8 mouse cellular contexts compared by ENCODE assay signal in the genomic region with DNA sequence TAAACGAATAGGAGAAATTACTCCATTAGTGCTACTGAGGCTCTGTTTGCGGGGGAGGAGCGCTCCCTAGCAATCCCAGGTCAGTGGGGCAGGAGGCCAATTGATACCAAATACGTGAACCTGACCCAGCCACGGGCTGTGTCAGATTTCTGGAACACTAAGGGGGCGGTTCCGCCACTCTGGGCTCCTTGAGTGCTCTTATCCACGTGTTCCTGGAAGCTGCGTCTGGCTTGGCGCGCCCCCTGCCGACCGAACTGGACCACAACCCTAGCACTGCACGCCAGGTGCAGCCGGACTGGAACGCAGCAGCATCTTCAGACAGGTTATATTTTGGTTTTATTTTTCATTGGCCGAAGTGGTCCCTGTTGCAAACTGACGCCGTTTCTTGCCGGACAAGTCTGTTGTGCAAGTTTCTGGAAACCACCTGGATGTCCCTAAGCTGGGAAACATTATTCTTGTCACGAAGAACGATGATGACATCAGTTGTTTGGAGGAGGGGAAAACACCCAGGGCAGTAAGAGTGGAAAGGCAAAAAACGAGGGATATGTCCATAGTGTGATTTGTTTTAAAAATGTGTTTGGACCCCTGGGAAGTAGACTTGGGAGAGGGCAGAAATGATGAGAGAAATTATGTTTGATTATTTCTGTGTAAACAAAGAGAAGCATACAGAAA. TPM values are rescaled to one million over a fixed set of nuclear protein-coding genes. Genes with fewer than 3 reads are reported as not detected.
DNase-seq lines count a peak whose midpoint lies in the region; ATAC-seq and TF ChIP-seq lines count a peak whose summit lies in the region.

No protein-coding gene starts in this region.

- no peak overlapping the region for H3ac ChIP-seq in C2C12 (ENCODE audit: control insufficient read depth, insufficient read length, low read depth)

- WGBS in embryonic facial prominence, embryonic 15.5 days: 7% methylated on average over 23 of the region's 23 CpGs
- 15% methylated on average over 23 of the region's 23 CpGs for WGBS in heart, embryonic 10.5 days
- WGBS in kidney, embryonic 14.5 days: 14% methylated on average over 23 of the region's 23 CpGs
- 9% methylated on average over 23 of the region's 23 CpGs for WGBS in limb, embryonic 15.5 days

- no peaks in the 10 kb centered on the region for H3K79me3 ChIP-seq in C2C12 (ENCODE audit: low read depth)

- no peaks in the 10 kb centered on the region for H3K9me3 ChIP-seq in embryonic facial prominence, embryonic 15.5 days (replicated peaks)
- no peaks in the 10 kb centered on the region for H3K9me3 ChIP-seq in heart, embryonic 10.5 days
- no peaks in the 10 kb centered on the region for H3K9me3 ChIP-seq in kidney, embryonic 14.5 days (ENCODE audit: control insufficient read depth, low read length)
- no peaks in the 10 kb centered on the region for H3K9me3 ChIP-seq in limb, embryonic 15.5 days

- ATAC-seq in embryonic facial prominence, embryonic 15.5 days (ENCODE audit: insufficient number of reproducible peaks, low FRiP score, low TSS enrichment, low read depth): peak; percentile 86
- ATAC-seq in kidney, embryonic 14.5 days (ENCODE audit: low FRiP score, low TSS enrichment): peak; percentile 81
- peak; percentile 31; the same call in 1 of the 2 replicates for ATAC-seq in limb, embryonic 15.5 days (ENCODE audit: insufficient number of reproducible peaks, low FRiP score, low TSS enrichment, low read depth)
- 0 out of 2 replicates have a peak, but pooled peaks have one; percentile 52 for ATAC-seq in monocyte, adult 5-6 weeks (replicated peaks; ENCODE audit: insufficient number of reproducible peaks, low FRiP score, low TSS enrichment, poor library complexity, severe bottlenecking)

- no peaks in the 10 kb centered on the region for H3K36me3 ChIP-seq in C2C12 (ENCODE audit: control insufficient read depth, insufficient read depth)
- no peaks in the 10 kb centered on the region for H3K36me3 ChIP-seq in embryonic facial prominence, embryonic 15.5 days
- no peaks in the 10 kb centered on the region for H3K36me3 ChIP-seq in heart, embryonic 10.5 days
- H3K36me3 ChIP-seq in kidney, embryonic 14.5 days (ENCODE audit: control insufficient read depth, insufficient read depth, low read length): no peaks in the 10 kb centered on the region
- H3K36me3 ChIP-seq in limb, embryonic 15.5 days: no peaks in the 10 kb centered on the region

- DNase-seq in heart, embryonic 10.5 days (ENCODE audit: low spot score): peak; percentile 91
- DNase-seq in spleen, postnatal 14 days (ENCODE audit: low spot score in 2 of 2): peak; percentile 25 to 48

- no peak overlapping the region for H3K27ac ChIP-seq in bone marrow macrophage, adult 2 months (ENCODE audit: insufficient read depth, low read depth, low read length)
- no peak overlapping the region for H3K27ac ChIP-seq in embryonic facial prominence, embryonic 15.5 days (replicated peaks)
- no peak overlapping the region for H3K27ac ChIP-seq in heart, embryonic 10.5 days
- H3K27ac ChIP-seq in kidney, embryonic 14.5 days (ENCODE audit: low read depth, low read length): no peak overlapping the region
- no peak overlapping the region for H3K27ac ChIP-seq in limb, embryonic 15.5 days

- H3K4me1 ChIP-seq in bone marrow macrophage, adult 2 months (ENCODE audit: control insufficient read depth, insufficient read depth, low read length): no peaks in the 10 kb centered on the region; the same call in 1 of the 2 replicates
- peaks cover 10% of the 10 kb centered on the region for H3K4me1 ChIP-seq in embryonic facial prominence, embryonic 15.5 days
- H3K4me1 ChIP-seq in heart, embryonic 10.5 days: peaks cover 21% of the 10 kb centered on the region
- peaks cover 10% of the 10 kb centered on the region; the same call in 1 of the 2 replicates for H3K4me1 ChIP-seq in kidney, embryonic 14.5 days (ENCODE audit: control insufficient read depth, insufficient read depth, low read length)
- H3K4me1 ChIP-seq in limb, embryonic 15.5 days: peaks cover 12% of the 10 kb centered on the region

- H3K9ac ChIP-seq in embryonic facial prominence, embryonic 15.5 days: no peak overlapping the region
- peak overlapping the region; percentile 38; the same call in 1 of the 2 replicates for H3K9ac ChIP-seq in kidney, embryonic 14.5 days (ENCODE audit: low read depth, low read length)
- H3K9ac ChIP-seq in limb, embryonic 15.5 days: no peak overlapping the region

- peak; percentile 86 for TF ChIP-seq CTCF in C2C12 (IDR thresholded peaks at IDR 0.05; ENCODE audit: control insufficient read depth, insufficient read depth, insufficient read length)
- TF ChIP-seq CTCF in bone marrow macrophage, adult 2 months (IDR thresholded peaks at IDR 0.05; ENCODE audit: low read depth, low read length): peak; percentile 92

- H3K79me2 ChIP-seq in C2C12 (ENCODE audit: control insufficient read depth, insufficient read depth): no peaks in the 10 kb centered on the region

- H3K27me3 ChIP-seq in C2C12 (ENCODE audit: control insufficient read depth, insufficient read depth, insufficient read length): no peaks in the 10 kb centered on the region
- H3K27me3 ChIP-seq in embryonic facial prominence, embryonic 15.5 days: no peaks in the 10 kb centered on the region
- H3K27me3 ChIP-seq in heart, embryonic 10.5 days (ENCODE audit: insufficient read depth, poor library complexity, severe bottlenecking): no peaks in the 10 kb centered on the region
- no peaks in the 10 kb centered on the region for H3K27me3 ChIP-seq in kidney, embryonic 14.5 days (ENCODE audit: control insufficient read depth, insufficient read depth, low read length)
- H3K27me3 ChIP-seq in limb, embryonic 15.5 days: no peaks in the 10 kb centered on the region

- no peak for TF ChIP-seq POLR2A in bone marrow macrophage, adult 2 months (IDR thresholded peaks at IDR 0.05; ENCODE audit: borderline replicate concordance, low read depth, low read length)

- no peak overlapping the region for H3K4me3 ChIP-seq in C2C12 (ENCODE audit: insufficient read depth, poor library complexity, severe bottlenecking)
- no peak overlapping the region for H3K4me3 ChIP-seq in bone marrow macrophage, adult 2 months (ENCODE audit: insufficient read depth, low read length)
- H3K4me3 ChIP-seq in embryonic facial prominence, embryonic 15.5 days (replicated peaks): peak overlapping the region; percentile 33
- peak overlapping the region; percentile 46 for H3K4me3 ChIP-seq in heart, embryonic 10.5 days
- H3K4me3 ChIP-seq in kidney, embryonic 14.5 days (ENCODE audit: low read length): 0 out of 2 replicates have a peak overlapping the region, but pooled peaks have one; percentile 11
- peak overlapping the region; percentile 25 for H3K4me3 ChIP-seq in limb, embryonic 15.5 days

- H3K4me2 ChIP-seq in embryonic facial prominence, embryonic 15.5 days (replicated peaks): peak overlapping the region; percentile 69
- peak overlapping the region; percentile 38 for H3K4me2 ChIP-seq in kidney, embryonic 14.5 days (replicated peaks; ENCODE audit: low read depth, low read length)
- H3K4me2 ChIP-seq in limb, embryonic 15.5 days: peak overlapping the region; percentile 49

TF ChIP-seq in C2C12, 6 proteins besides CTCF, POLR2A, EP300 and RAD21:
- TF ChIP-seq MAX (IDR thresholded peaks at IDR 0.05) (peak; percentile 75), USF1 (IDR thresholded peaks at IDR 0.05; ENCODE audit: low read depth) (no peak)

RNA-seq across cellular contexts. Expression of gene Sh2d4b, which starts 1.6 kb away (rescaled TPM):
- polyA plus RNA-seq in C2C12 (2012; fragmentation: generic; extraction: Trizol): 0.09 TPM
- polyA plus RNA-seq in bone marrow macrophage, adult 2 months (2012; ENCODE audit: insufficient read depth, insufficient read length, missing spikeins): 0.40 TPM in 1 of 2 replicates, not detected in the other
- 1.3 and 1.4 TPM in 2 replicates for polyA plus RNA-seq in embryonic facial prominence, embryonic 15.5 days (2015; fragmentation: Nextera tagmentation; extraction: Ambion mirVana)
- polyA plus RNA-seq in heart, embryonic 10.5 days (2016; fragmentation: Nextera tagmentation; extraction: Ambion mirVana): 0.14 and 0.41 TPM in 2 replicates
- polyA plus RNA-seq in kidney, embryonic 14.5 days (2014; fragmentation: Nextera tagmentation; extraction: Ambion mirVana): 0.57 and 0.65 TPM in 2 replicates
- polyA plus RNA-seq in limb, embryonic 15.5 days (2015; fragmentation: Nextera tagmentation; extraction: Ambion mirVana): 0.58 and 0.79 TPM in 2 replicates
- 1.1 to 4.8 TPM (median 1.5 TPM) in 3 replicates for total RNA-seq in monocyte, adult 5-6 weeks (2017)

Comparison
In these comparisons a context has a peak if more than half of its experiments do, and no peak if none do; other contexts are left out.
1. H3K4me3 ChIP-seq: peak in embryonic facial prominence, embryonic 15.5 days (single experiment), heart, embryonic 10.5 days (single experiment), kidney, embryonic 14.5 days (single experiment) and limb, embryonic 15.5 days (single experiment); none in C2C12 (single experiment) and bone marrow macrophage, adult 2 months (single experiment).
2. ATAC-seq: peak in every context shown above with its lines; median percentile 86 in embryonic facial prominence, embryonic 15.5 days; 81 in kidney, embryonic 14.5 days; 52 in monocyte, adult 5-6 weeks; 31 in limb, embryonic 15.5 days.
3. Peak in every context shown above with its lines, with median percentiles within 50 percentile points of each other: H3K4me2 ChIP-seq.